Mouse (Mus musculus) stomach, embryonic 15.5 days (tissue): ENCODE results near the gene Col1a2. TPM values are rescaled to one million over a fixed set of nuclear protein-coding genes. Genes with fewer than 3 reads are reported as not detected.

Experiments used
- ATAC-seq: fragments of 200-750 bp; cut with Nextera tagmentation; 2 replicates; pipeline ENCODE4 v1.8.0; 2017; ENCODE audit warnings: low read depth, moderate number of reproducible peaks, moderate TSS enrichment; ENCODE audit not compliant: insufficient read depth, low FRiP score
- H3K27ac ChIP-seq: fragments of 300-500 bp; sonication (generic); 2 replicates; pipeline ENCODE4 v1.5.1; 2015; ENCODE audit warnings: mild to moderate bottlenecking, inconsistent platforms
- H3K27me3 ChIP-seq: fragments of 300-500 bp; sonication (generic); replicated peaks from 2 replicates; pipeline ENCODE4 v1.6.1; 2015; ENCODE audit warnings: inconsistent platforms
- H3K36me3 ChIP-seq: fragments of 300-500 bp; sonication (generic); 2 replicates; pipeline ENCODE4 v1.6.1; 2015; ENCODE audit warnings: inconsistent platforms
- H3K4me1 ChIP-seq: fragments of 300-500 bp; sonication (generic); 2 replicates; pipeline ENCODE4 v1.6.1; 2015; ENCODE audit warnings: inconsistent platforms
- H3K4me2 ChIP-seq: fragments of 300-500 bp; sonication (generic); 2 replicates; pipeline ENCODE4 v1.6.1; 2015; ENCODE audit warnings: mild to moderate bottlenecking, inconsistent platforms
- H3K4me3 ChIP-seq: fragments of 300-500 bp; sonication (generic); replicated peaks from 2 replicates; pipeline ENCODE4 v1.5.1; 2015; ENCODE audit warnings: inconsistent platforms
- H3K9ac ChIP-seq: fragments of 300-500 bp; sonication (generic); 2 replicates; pipeline ENCODE4 v1.6.1; 2015; ENCODE audit warnings: inconsistent platforms
- H3K9me3 ChIP-seq: fragments of 300-500 bp; sonication (generic); 2 replicates; pipeline ENCODE4 v1.6.1; 2016; ENCODE audit warnings: inconsistent platforms
- WGBS: fragments of 180-500 bp; shearing (Covaris S2); methylation state at CpG from one replicate; pipeline ENCODE4 v1.1.7; 2015; 5-methylcytosine and 5-hydroxymethylcytosine counted together
- polyA plus RNA-seq: library from polyadenylated mRNA; unstranded; fragments of >200 nt; fragmentation: Nextera tagmentation; extraction: Ambion mirVana; gene quantifications from 2 replicates; pipeline ENCODE4 v1.2.1, GENCODE M21; 2015

The Col1a2 gene
- polyA plus RNA-seq, 1 experiment from 2014 or later: 740 TPM

GRCm38 (mm10) chr6:4590089-4590488 lies 85.5 kb downstream of the Col1a2 start:
- no peaks in the 10 kb centered on the region for H3K9me3 ChIP-seq
- H3K4me3 ChIP-seq: no peak overlapping the region
- H3K27ac ChIP-seq: no peak overlapping the region
- no peak overlapping the region for H3K9ac ChIP-seq
- no peaks in the 10 kb centered on the region for H3K36me3 ChIP-seq
- no peak overlapping the region for H3K4me2 ChIP-seq
- WGBS: 61% methylated on average over 8 of the region's 8 CpGs
- no peaks in the 10 kb centered on the region for H3K27me3 ChIP-seq
- ATAC-seq: no peak
- H3K4me1 ChIP-seq: no peaks in the 10 kb centered on the region

Other genes with a start within 250 kb of the Col1a2 start
- gene Casd1, start 96.0 kb downstream of the Col1a2 start, polyA plus RNA-seq: 25.2 and 25.5 TPM in 2 replicates
- 66.1 and 72.1 TPM in 2 replicates for gene Sgce, start 242.4 kb downstream of the Col1a2 start, polyA plus RNA-seq
- gene Peg10, start 242.5 kb downstream of the Col1a2 start, polyA plus RNA-seq: 4.5 and 5.9 TPM in 2 replicates